Mouse (Mus musculus) E14TG2a.4 (cell line): Measurements from ENCODE around the gene Inpp4b.

ENCODE experiments used
- H3K27me3 ChIP-seq: 2 replicates; pipeline ENCODE4 v1.6.1; 2014; ENCODE audit warnings: low read length, control low read depth; ENCODE audit not compliant: insufficient read depth
- H3K36me3 ChIP-seq: 2 replicates; pipeline ENCODE4 v1.6.1; 2014; ENCODE audit warnings: low read length, control low read depth; ENCODE audit not compliant: insufficient read depth
- H3K4me1 ChIP-seq: replicated peaks from 2 replicates; pipeline ENCODE4 v1.6.1; 2014; ENCODE audit warnings: low read depth, low read length, control low read depth
- H3K4me3 ChIP-seq: replicated peaks from 2 replicates; pipeline ENCODE4 v1.5.1; 2014; ENCODE audit warnings: mild to moderate bottlenecking, low read length
- H3K9me3 ChIP-seq: 2 replicates; pipeline ENCODE4 v1.6.1; 2014; ENCODE audit warnings: low read length, control low read depth
- CTCF ChIP-seq: conservative IDR thresholded peaks from 2 replicates; pipeline ENCODE4 v1.5.1; 2014; ENCODE audit warnings: low read length
- NANOG ChIP-seq: IDR thresholded peaks from 2 replicates; pipeline ENCODE4 v1.6.1; 2014; ENCODE audit warnings: borderline replicate concordance, low read length, mixed read lengths
- POU5F1 ChIP-seq: IDR thresholded peaks from 2 replicates; pipeline ENCODE4 v1.6.1; 2014; ENCODE audit warnings: low read length, borderline replicate concordance

Gene Inpp4b

DNA sequence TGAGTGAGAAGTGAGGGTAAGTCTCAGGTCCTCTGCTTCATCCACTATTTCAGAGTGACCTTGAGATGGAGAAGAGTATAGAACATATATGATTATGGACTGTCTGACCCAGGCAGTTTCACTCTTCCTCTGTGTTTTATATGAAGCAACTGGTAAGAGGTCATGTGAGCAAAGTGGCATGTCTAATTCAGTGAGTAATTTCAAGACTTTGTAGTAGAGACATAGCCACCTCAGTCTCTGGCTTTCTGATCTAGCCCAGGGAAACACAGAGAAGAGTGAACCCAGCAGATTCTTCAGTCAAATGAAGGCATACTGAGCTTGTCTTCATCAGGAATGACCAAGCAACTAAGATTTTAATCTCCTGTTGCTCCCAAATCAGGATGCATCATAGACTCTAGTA lies 172.1 kb downstream of the Inpp4b start:
- TF ChIP-seq CTCF (no peak), POU5F1 (no peak), NANOG (no peak)
- Histone ChIP-seq H3K4me1 (no peaks in the 10 kb centered on the region), H3K9me3 (no peaks in the 10 kb centered on the region), H3K27me3 (no peaks in the 10 kb centered on the region), H3K36me3 (no peaks in the 10 kb centered on the region), H3K4me3 (no peak overlapping the region)

DNA sequence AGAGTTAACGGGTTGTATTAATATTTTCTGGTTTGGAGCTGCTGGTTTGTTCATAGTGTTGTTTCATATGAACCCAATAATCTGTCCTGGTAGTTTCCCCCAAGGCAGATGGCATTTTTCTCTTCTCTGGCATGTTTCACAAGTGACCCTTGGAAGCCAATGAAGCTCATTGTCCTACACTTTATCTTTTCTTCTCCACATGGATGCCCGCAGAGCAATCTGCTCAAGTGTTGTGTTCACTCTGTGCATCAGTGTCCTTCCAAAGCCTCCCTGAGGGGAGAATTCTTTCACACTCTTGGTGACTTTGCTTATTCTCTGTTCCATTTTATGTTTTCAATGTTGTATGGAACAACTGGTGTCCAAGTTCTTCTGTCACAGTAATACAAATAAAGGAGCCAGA lies 179.7 kb downstream of the Inpp4b start:
- Histone ChIP-seq H3K4me3 (no peak overlapping the region), H3K9me3 (no peaks in the 10 kb centered on the region), H3K27me3 (no peaks in the 10 kb centered on the region), H3K36me3 (no peaks in the 10 kb centered on the region), H3K4me1 (peaks cover 3% of the 10 kb centered on the region)
- TF ChIP-seq POU5F1 = no peak
- TF ChIP-seq NANOG = no peak
- TF ChIP-seq CTCF = no peak

DNA sequence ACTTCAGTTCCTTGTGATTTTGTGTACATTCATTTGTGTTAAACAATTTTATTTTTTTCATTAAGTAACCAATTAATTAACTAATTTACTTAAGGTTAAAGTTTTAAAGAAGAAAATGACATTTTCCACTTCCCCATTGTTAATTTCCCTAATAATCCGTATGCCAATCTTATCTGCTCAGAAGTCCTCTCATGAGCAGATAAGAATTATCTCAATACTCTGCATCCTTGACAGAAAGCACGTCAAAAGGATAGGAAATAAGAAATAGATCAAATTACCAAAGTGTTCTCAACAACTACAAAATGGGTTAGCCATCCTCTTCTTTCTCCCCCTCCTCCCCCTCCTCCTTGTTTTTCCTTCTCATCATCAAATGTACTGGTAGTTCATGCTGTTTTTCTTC lies 182.2 kb downstream of the Inpp4b start:
- no peak overlapping the region for H3K4me3 ChIP-seq
- no peaks in the 10 kb centered on the region for H3K36me3 ChIP-seq
- H3K4me1 ChIP-seq = peaks cover 15% of the 10 kb centered on the region
- H3K27me3 ChIP-seq = no peaks in the 10 kb centered on the region
- H3K9me3 ChIP-seq = no peaks in the 10 kb centered on the region
- TF ChIP-seq CTCF = no peak
- no peak for TF ChIP-seq POU5F1

DNA sequence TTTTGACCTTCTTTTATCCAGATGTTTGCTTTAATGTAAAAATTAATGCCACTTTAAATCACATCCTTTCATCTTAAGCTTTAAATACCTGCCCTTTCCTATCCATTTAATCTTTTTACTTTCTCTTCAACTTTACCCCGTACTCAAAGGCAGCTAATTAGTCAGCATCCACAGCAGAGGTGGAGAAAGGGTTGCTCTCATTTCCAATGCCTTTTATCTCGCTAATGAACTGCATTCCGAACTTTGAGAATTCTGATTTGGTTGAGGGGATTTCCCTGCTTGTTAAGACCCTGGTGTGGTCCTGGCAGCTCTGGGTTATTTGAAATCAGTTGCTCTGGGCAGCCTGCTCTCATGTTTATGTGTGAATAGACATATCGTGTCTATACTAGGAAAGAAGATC lies 185.3 kb downstream of the Inpp4b start:
- H3K9me3 ChIP-seq = no peaks in the 10 kb centered on the region
- peaks cover 15% of the 10 kb centered on the region for H3K4me1 ChIP-seq
- H3K36me3 ChIP-seq = no peaks in the 10 kb centered on the region
- no peak overlapping the region for H3K4me3 ChIP-seq
- no peaks in the 10 kb centered on the region for H3K27me3 ChIP-seq
- no peak for TF ChIP-seq POU5F1
- TF ChIP-seq NANOG = no peak
- no peak for TF ChIP-seq CTCF

DNA sequence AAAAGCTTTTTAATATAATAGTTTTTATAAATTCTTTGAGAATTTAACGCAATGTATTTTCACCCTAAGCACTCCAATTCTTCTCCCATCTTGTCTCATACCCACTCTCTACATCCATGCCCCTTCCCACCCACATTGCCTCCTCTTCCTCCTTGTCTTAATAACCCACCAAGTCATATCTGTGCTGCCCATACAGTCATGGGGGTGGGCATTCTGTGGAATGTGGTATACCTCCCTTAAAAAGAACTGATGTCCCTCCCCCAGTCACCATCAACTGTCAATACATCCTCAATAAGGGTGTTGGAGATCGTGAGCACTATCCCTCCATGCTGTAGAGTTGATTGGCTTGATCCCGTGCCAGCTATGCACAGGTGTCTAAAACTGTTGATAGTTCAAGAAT lies 196.0 kb downstream of the Inpp4b start:
- Histone ChIP-seq H3K27me3 (no peaks in the 10 kb centered on the region), H3K4me3 (no peak overlapping the region), H3K4me1 (no peaks in the 10 kb centered on the region), H3K9me3 (no peaks in the 10 kb centered on the region), H3K36me3 (no peaks in the 10 kb centered on the region)
- no peak for TF ChIP-seq CTCF

DNA sequence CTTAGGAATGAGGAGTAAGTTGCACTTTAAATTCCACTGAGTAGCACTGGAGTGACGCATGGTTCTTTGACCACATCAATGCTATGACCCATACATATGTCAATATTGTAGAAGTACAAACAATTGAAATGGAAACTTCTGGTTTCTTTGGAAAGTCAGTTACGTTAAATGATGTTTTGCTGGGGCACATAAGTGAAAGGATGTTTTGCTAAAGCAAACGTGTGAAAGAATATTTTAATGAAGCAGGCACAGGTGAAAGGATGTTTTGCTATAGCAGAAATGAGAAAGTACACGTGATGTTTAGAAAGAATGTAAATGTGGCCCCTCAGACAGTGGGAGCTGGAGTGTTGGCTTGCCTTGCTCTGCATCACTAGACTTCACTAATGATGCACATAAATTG lies 216.2 kb downstream of the Inpp4b start:
- TF ChIP-seq POU5F1 (no peak), CTCF (no peak), NANOG (no peak)
- no peak overlapping the region for H3K4me3 ChIP-seq
- no peaks in the 10 kb centered on the region for H3K9me3 ChIP-seq
- H3K36me3 ChIP-seq = no peaks in the 10 kb centered on the region
- no peaks in the 10 kb centered on the region for H3K4me1 ChIP-seq
- H3K27me3 ChIP-seq = no peaks in the 10 kb centered on the region

DNA sequence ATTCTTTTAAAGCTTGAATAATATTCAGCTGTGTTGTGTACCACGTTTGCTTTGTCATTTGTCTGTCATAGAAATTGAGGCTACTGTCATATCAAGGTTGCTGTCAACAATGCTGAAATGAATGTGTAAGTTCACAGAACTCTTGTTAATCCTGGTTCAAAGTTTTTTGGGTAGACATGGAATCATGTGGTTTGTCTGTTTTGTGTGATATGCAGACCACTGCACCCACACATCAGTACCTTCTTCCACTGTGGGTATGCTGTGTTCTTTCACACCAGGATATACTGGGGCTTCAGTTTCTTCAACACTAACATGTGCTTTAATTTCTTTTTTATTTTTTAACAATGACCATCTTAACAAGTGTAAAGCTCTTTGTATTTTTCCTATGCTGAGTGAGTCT lies 220.0 kb downstream of the Inpp4b start:
- TF ChIP-seq NANOG (no peak), CTCF (no peak), POU5F1 (no peak)
- no peaks in the 10 kb centered on the region for H3K36me3 ChIP-seq
- no peaks in the 10 kb centered on the region for H3K27me3 ChIP-seq
- no peaks in the 10 kb centered on the region for H3K9me3 ChIP-seq
- no peak overlapping the region for H3K4me3 ChIP-seq
- no peaks in the 10 kb centered on the region for H3K4me1 ChIP-seq

DNA sequence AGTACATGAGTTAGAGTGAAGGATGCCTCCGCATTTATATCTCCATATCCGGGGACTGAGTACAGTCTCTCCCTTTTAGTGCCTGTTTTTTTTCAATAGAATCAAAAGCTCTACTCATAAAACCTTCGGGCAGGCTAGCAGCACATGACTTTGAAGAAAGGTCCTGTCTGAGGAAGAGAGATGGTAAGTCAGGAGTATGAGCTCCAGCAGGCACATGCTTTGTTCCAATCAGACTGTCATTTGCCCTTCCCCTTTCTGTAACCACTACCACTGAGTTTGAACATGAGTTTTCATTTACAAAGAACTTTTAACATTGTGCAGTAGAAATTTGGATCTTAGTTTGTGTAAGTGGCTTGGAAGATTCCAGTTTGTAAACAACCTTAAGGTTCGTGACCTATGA lies 223.1 kb downstream of the Inpp4b start:
- H3K4me3 ChIP-seq = no peak overlapping the region
- no peaks in the 10 kb centered on the region for H3K27me3 ChIP-seq
- H3K36me3 ChIP-seq = no peaks in the 10 kb centered on the region
- no peaks in the 10 kb centered on the region for H3K4me1 ChIP-seq
- TF ChIP-seq POU5F1 (no peak), NANOG (no peak), CTCF (no peak)
- H3K9me3 ChIP-seq = no peaks in the 10 kb centered on the region

DNA sequence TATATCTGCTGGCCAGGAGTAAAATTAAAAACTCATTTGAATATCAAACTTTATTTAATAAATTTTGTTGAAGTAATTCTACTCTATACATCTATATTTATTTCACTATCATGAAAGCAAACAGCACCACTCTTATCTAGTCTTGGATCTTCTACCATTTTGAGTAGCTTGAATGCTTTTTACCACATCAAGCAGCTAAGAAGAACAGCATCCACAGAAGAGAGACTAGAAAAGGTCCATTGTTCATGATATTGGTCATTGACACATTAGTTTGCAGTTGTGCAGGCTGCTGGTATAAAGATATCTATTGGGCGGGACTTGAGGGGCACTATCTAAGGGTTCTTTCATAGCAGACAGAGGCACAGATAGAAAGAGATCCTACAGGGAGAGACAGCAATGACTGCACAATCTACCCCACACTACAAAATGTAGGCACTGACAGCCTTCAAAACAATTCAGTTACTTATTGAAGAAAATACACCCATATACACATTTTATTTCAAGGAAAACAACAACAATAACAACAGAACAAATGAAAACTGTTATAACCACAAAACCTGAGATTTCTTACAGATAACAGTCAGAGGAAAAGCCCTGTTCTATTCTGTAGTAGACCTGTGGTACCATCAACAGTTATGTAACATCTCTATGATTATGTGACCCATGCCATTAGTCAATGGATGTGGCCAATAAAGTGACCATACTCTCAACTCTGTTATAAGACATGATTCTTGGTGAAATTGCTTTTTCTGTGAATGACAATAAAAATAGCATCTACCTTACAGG lies 230.2 kb downstream of the Inpp4b start:
- Histone ChIP-seq H3K27me3 (no peaks in the 10 kb centered on the region), H3K9me3 (no peaks in the 10 kb centered on the region), H3K4me3 (no peak overlapping the region), H3K4me1 (no peaks in the 10 kb centered on the region), H3K36me3 (no peaks in the 10 kb centered on the region)
- no peak for TF ChIP-seq NANOG
- TF ChIP-seq POU5F1 = no peak
- no peak for TF ChIP-seq CTCF
